Mouse (Mus musculus) left cerebral cortex, adult 18-20 months (tissue): ENCODE results near the gene Zfp592. TPM values are rescaled to one million over a fixed set of nuclear protein-coding genes. Genes with fewer than 3 reads are reported as not detected.

Experiments used
- total RNA-seq, 2 experiments: library from RNA; stranded (reverse); gene quantifications; 2 replicates each; pipeline ENCODE4 v1.2.3; 2021

Gene Zfp592
- total RNA-seq, 2 experiments from 2014 or later = 19.3 to 20.0 TPM

Other genes starting within 250 kb of the Zfp592 start
- gene Iqgap1, start 167.7 kb upstream of the Zfp592 start, total RNA-seq = 10 to 100 TPM; 22.6 to 23.3 TPM
- gene Zscan2, start 132.8 kb upstream of the Zfp592 start, total RNA-seq = 10 to 100 TPM; 15.9 to 17.0 TPM
- gene Wdr73, start 92.4 kb upstream of the Zfp592 start, total RNA-seq = 10 to 100 TPM; 27.5 to 29.9 TPM
- gene Nmb, start 88.6 kb upstream of the Zfp592 start, total RNA-seq = 1 to 10 TPM; 5.3 to 6.0 TPM
- 10 to 100 TPM; 46.4 to 51.0 TPM for gene Sec11a, start 45.9 kb upstream of the Zfp592 start, total RNA-seq
- gene Alpk3, start 63.9 kb downstream of the Zfp592 start, total RNA-seq = under 1 TPM; 0.23 to 0.30 TPM
- under 1 TPM; 0.16 to 0.30 TPM for gene Slc28a1, start 121.1 kb downstream of the Zfp592 start, total RNA-seq
- 1 to 10 TPM; 7.5 to 7.9 TPM for gene Pde8a, start 219.9 kb downstream of the Zfp592 start, total RNA-seq